Mouse (Mus musculus) midbrain, embryonic 15.5 days (tissue): Measurements from ENCODE around the gene Yif1a. TPM values are rescaled to one million over a fixed set of nuclear protein-coding genes. Genes with fewer than 3 reads are reported as not detected.

Experiments used
- ATAC-seq: fragments of 200-750 bp; cut with Nextera tagmentation; replicated peaks from 2 replicates; pipeline ENCODE4 v1.8.0; 2017; ENCODE audit warnings: moderate TSS enrichment
- H3K27ac ChIP-seq: fragments of 300-500 bp; sonication (generic); 2 replicates; pipeline ENCODE4 v1.5.1; 2015; ENCODE audit warnings: mild to moderate bottlenecking, inconsistent platforms
- H3K27me3 ChIP-seq: fragments of 300-500 bp; sonication (generic); replicated peaks from 2 replicates; pipeline ENCODE4 v1.6.1; 2015; ENCODE audit warnings: inconsistent platforms
- H3K36me3 ChIP-seq: fragments of 300-500 bp; sonication (generic); replicated peaks from 2 replicates; pipeline ENCODE4 v1.6.1; 2015; ENCODE audit warnings: inconsistent platforms
- H3K4me1 ChIP-seq: fragments of 300-500 bp; sonication (generic); 2 replicates; pipeline ENCODE4 v1.6.1; 2015; ENCODE audit warnings: inconsistent platforms
- H3K4me2 ChIP-seq: fragments of 300-500 bp; sonication (generic); 2 replicates; pipeline ENCODE4 v1.6.1; 2015; ENCODE audit warnings: inconsistent platforms, mild to moderate bottlenecking, moderate library complexity
- H3K4me3 ChIP-seq: fragments of 300-500 bp; sonication (generic); 2 replicates; pipeline ENCODE4 v1.5.1; 2015; ENCODE audit warnings: mild to moderate bottlenecking, inconsistent platforms
- H3K9ac ChIP-seq: fragments of 300-500 bp; sonication (generic); 2 replicates; pipeline ENCODE4 v1.6.1; 2015; ENCODE audit warnings: mild to moderate bottlenecking, inconsistent platforms
- H3K9me3 ChIP-seq: fragments of 300-500 bp; sonication (generic); 2 replicates; pipeline ENCODE4 v1.6.1; 2016; ENCODE audit warnings: inconsistent platforms
- WGBS: fragments of 180-500 bp; shearing (Covaris S2); methylation state at CpG from one replicate; pipeline ENCODE4 v1.1.7; 2015; ENCODE audit warnings: mixed read lengths; 5-methylcytosine and 5-hydroxymethylcytosine counted together
- polyA plus RNA-seq: library from polyadenylated mRNA; unstranded; fragments of >200 nt; fragmentation: Nextera tagmentation; extraction: Ambion mirVana; gene quantifications from 2 replicates; pipeline ENCODE4 v1.2.1, GENCODE M21; 2015

Gene Yif1a
- polyA plus RNA-seq, 1 experiment from 2014 or later = 43.4 TPM

- H3K4me3 ChIP-seq = peak overlapping the region; percentile 96
- peak overlapping the region; percentile 100 for H3K9ac ChIP-seq
- peak overlapping the region; percentile 99 for H3K27ac ChIP-seq
- H3K4me1 ChIP-seq = peaks cover 66% of the 10 kb centered on the region
- no peak for ATAC-seq
- peaks cover 18% of the 10 kb centered on the region for H3K36me3 ChIP-seq
- no peaks in the 10 kb centered on the region for H3K27me3 ChIP-seq
- H3K4me2 ChIP-seq = peak overlapping the region; percentile 93
- no peaks in the 10 kb centered on the region for H3K9me3 ChIP-seq
- WGBS = 11% methylated on average over 9 of the region's 9 CpGs
Measured at GRCm38 (mm10) chr19:5095887-5096474, 7.6 kb downstream of the Yif1a start.

GRCm38 (mm10) chr19:5097521-5098362 lies 9.4 kb downstream of the Yif1a start:
- H3K9me3 ChIP-seq = no peaks in the 10 kb centered on the region
- H3K27ac ChIP-seq = peak overlapping the region; percentile 99
- ATAC-seq = peak; percentile 22
- WGBS = 2% methylated on average over 31 of the region's 31 CpGs
- H3K9ac ChIP-seq = peak overlapping the region; percentile 100
- H3K4me1 ChIP-seq = peaks cover 63% of the 10 kb centered on the region
- H3K27me3 ChIP-seq = no peaks in the 10 kb centered on the region
- H3K4me2 ChIP-seq = peak overlapping the region; percentile 93
- peaks cover 12% of the 10 kb centered on the region; the same call in 1 of the 2 replicates for H3K36me3 ChIP-seq
- peak overlapping the region; percentile 96 for H3K4me3 ChIP-seq

GRCm38 (mm10) chr19:5098363-5099143 lies 10.2 kb downstream of the Yif1a start, which contains the start of gene Cnih2:
Cnih2 (minus strand) TSS chr19:5098521.
- Histone ChIP-seq H3K27me3 (no peaks in the 10 kb centered on the region), H3K9ac (peak within 1 kb of the TSS; percentile 100), H3K9me3 (no peaks in the 10 kb centered on the region), H3K4me2 (peak within 1 kb of the TSS; percentile 93), H3K4me3 (peak within 1 kb of the TSS; percentile 96), H3K27ac (peak within 1 kb of the TSS; percentile 99), H3K4me1 (peaks cover 55% of the 10 kb centered on the region), H3K36me3 (peaks cover 19% of the 10 kb centered on the region; the same call in 1 of the 2 replicates)
- ATAC-seq = peak; percentile 63
- 2% methylated on average over 42 of the region's 48 CpGs for WGBS

- Histone ChIP-seq H3K4me3 (peak overlapping the region; percentile 64), H3K36me3 (peaks cover 51% of the 10 kb centered on the region), H3K4me2 (peak overlapping the region; percentile 79), H3K27me3 (no peaks in the 10 kb centered on the region), H3K27ac (peak overlapping the region; percentile 97), H3K9ac (peak overlapping the region; percentile 90), H3K9me3 (no peaks in the 10 kb centered on the region), H3K4me1 (peaks cover 19% of the 10 kb centered on the region)
- 22% methylated on average over 9 of the region's 9 CpGs for WGBS
- ATAC-seq = 0 out of 2 replicates have a peak, but pooled peaks have one; percentile 0
Measured at GRCm38 (mm10) chr19:5106074-5106473, 17.7 kb downstream of the Yif1a start.

- Histone ChIP-seq H3K9ac (peak within 1 kb of the TSS; percentile 90), H3K4me1 (peaks cover 19% of the 10 kb centered on the region), H3K4me3 (peak within 1 kb of the TSS; percentile 64), H3K27me3 (no peaks in the 10 kb centered on the region), H3K9me3 (no peaks in the 10 kb centered on the region), H3K4me2 (peak within 1 kb of the TSS; percentile 79), H3K36me3 (peaks cover 57% of the 10 kb centered on the region), H3K27ac (peak within 1 kb of the TSS; percentile 97)
- ATAC-seq = peak; percentile 92
- under 1% methylated on average over 46 of the region's 46 CpGs for WGBS
Measured at GRCm38 (mm10) chr19:5106731-5107191, 18.4 kb downstream of the Yif1a start, which contains the start of gene Rab1b. Rab1b (minus strand) TSS chr19:5107072.

GRCm38 (mm10) chr19:5107556-5108270 lies 19.4 kb downstream of the Yif1a start:
- ATAC-seq = peak; percentile 18
- H3K4me2 ChIP-seq = no peak overlapping the region
- H3K36me3 ChIP-seq = peaks cover 65% of the 10 kb centered on the region
- peak overlapping the region; percentile 97; the same call in 1 of the 2 replicates for H3K27ac ChIP-seq
- 73% methylated on average over 18 of the region's 18 CpGs for WGBS
- no peak overlapping the region for H3K4me3 ChIP-seq
- H3K9me3 ChIP-seq = no peaks in the 10 kb centered on the region
- H3K27me3 ChIP-seq = no peaks in the 10 kb centered on the region
- no peak overlapping the region for H3K9ac ChIP-seq
- peaks cover 19% of the 10 kb centered on the region for H3K4me1 ChIP-seq

- WGBS = 24% methylated on average over 5 of the region's 5 CpGs
- Histone ChIP-seq H3K27me3 (no peaks in the 10 kb centered on the region), H3K4me3 (no peak overlapping the region), H3K4me2 (no peak overlapping the region), H3K4me1 (peaks cover 19% of the 10 kb centered on the region), H3K27ac (no peak overlapping the region), H3K9me3 (no peaks in the 10 kb centered on the region), H3K36me3 (peaks cover 63% of the 10 kb centered on the region), H3K9ac (no peak overlapping the region)
- no peak for ATAC-seq
Measured at GRCm38 (mm10) chr19:5108271-5108575, 19.9 kb downstream of the Yif1a start.

GRCm38 (mm10) chr19:5108702-5109101 lies 20.4 kb downstream of the Yif1a start:
- H3K9me3 ChIP-seq = no peaks in the 10 kb centered on the region
- peaks cover 19% of the 10 kb centered on the region for H3K4me1 ChIP-seq
- ATAC-seq = no peak
- H3K27ac ChIP-seq = no peak overlapping the region
- no peaks in the 10 kb centered on the region for H3K27me3 ChIP-seq
- no peak overlapping the region for H3K4me2 ChIP-seq
- H3K4me3 ChIP-seq = no peak overlapping the region
- WGBS = 70% methylated on average over 4 of the region's 4 CpGs
- H3K36me3 ChIP-seq = peaks cover 64% of the 10 kb centered on the region
- H3K9ac ChIP-seq = no peak overlapping the region

GRCm38 (mm10) chr19:5109659-5110453 lies 21.5 kb downstream of the Yif1a start:
- Histone ChIP-seq H3K9ac (no peak overlapping the region), H3K4me1 (peaks cover 19% of the 10 kb centered on the region), H3K36me3 (peaks cover 57% of the 10 kb centered on the region), H3K4me3 (no peak overlapping the region), H3K27ac (no peak overlapping the region), H3K9me3 (no peaks in the 10 kb centered on the region), H3K4me2 (no peak overlapping the region), H3K27me3 (no peaks in the 10 kb centered on the region)
- 74% methylated on average over 19 of the region's 19 CpGs for WGBS
- no peak for ATAC-seq

GRCm38 (mm10) chr19:5113783-5114182 lies 25.4 kb downstream of the Yif1a start:
- Histone ChIP-seq H3K36me3 (peaks cover 48% of the 10 kb centered on the region), H3K9me3 (no peaks in the 10 kb centered on the region), H3K9ac (no peak overlapping the region), H3K4me1 (peaks cover 17% of the 10 kb centered on the region), H3K27ac (no peak overlapping the region), H3K4me2 (no peak overlapping the region), H3K4me3 (no peak overlapping the region), H3K27me3 (no peaks in the 10 kb centered on the region)
- ATAC-seq = no peak
- whole genome bisulfite sequencing = 91% methylated on average over 7 of the region's 7 CpGs
